Mouse (Mus musculus) left cerebral cortex, adult 11 months (tissue): ENCODE data around the gene Fhod1.
"Not testable (repeated sequence)": the region's sequence is repeated elsewhere in the genome, so short reads cannot be mapped to it uniquely, and the experiment has no call there.

Experiments
- DNase-seq: peaks from one replicate; pipeline ENCODE4 v3.0.0; 2022; ENCODE audit warnings: low spot score

Fhod1 gene

DNA sequence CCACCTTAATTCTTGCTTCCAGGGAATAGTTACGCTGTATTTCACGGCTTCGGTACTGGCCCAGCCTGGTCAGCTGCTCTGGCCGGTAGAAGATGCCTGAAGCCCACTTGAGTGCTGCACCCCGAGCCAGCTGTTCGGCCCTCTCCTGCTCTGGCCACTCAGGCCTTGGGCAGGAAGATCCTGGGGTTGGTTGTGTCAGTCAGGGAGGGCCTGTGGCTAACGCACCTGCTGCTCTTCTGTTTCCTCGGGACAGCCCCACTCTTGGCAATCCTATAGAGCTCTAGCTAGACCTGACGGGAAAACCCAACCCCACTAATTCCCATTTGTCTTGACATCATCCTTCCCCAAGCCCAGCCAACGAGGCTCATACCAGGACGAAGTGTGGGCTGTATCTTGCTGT, 52.5 kb downstream of the Fhod1 start:
- DNase-seq, result no peak

GRCm38 (mm10) chr8:105294776-105295175, 53.0 kb downstream of the Fhod1 start:
- no peak for DNase-seq

DNA sequence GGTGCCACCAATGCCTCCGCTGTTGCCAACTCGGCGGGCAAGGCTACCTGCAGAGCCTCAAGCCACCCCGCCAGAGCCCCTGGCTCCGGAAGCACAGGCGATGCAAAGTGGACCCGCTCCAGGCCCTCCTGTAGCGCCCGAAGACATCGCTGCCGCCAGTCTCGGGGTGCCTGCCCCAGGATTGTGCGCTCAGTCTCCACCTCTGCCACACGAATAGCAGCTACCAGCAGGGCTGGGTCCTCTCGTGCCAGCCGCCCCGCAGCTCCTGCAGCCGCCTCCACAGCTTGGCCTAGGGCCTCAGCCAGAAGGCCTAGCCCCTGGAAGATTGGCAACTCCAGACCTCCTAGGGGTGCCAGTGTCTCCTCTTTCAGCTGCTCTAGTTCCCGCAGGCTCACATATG, 54.3 kb downstream of the Fhod1 start:
- DNase-seq, result no peak

DNA sequence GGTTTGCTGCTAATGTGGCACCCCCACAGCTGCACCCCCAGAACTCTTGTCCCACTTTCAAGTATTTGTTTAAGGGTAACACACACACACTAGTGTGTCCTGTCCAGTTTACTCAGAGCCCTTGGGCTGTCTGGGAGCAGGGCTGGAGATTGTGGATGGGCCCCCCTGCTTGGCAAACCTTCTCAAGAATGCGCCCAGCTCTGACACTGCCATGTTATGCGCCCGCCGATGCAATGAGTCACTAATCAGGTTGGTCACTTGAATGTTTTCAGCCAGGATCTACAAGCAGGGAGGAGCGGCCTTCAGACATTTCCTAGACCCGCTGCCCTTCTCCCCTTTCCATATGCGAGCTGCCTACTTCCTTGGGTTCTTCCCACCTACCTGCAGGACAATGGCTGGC, 55.3 kb downstream of the Fhod1 start:
- no peak for DNase-seq

GRCm38 (mm10) chr8:105291802-105292201, 56.0 kb downstream of the Fhod1 start:
- not testable (repeated sequence) for DNase-seq

DNA sequence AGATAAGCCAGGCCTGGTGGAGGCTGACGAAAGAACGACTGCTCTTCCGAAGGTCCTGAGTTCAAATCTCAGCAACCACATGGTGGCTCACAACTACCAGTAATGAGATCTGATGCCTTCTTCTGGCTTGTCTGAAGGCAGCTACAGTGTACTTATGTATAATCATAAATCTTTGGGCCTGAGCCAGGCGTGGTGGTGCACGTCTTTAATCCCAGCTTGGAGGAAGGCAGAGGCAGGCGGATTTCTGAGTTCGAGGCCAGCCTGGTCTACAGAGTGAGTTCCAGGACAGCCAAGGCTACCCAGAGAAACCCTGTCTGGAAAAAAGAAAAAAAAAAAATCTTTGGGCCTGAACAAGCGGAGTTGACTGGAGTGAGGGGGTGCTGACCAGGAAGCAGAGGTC, 56.4 kb downstream of the Fhod1 start:
- not testable (repeated sequence) for DNase-seq

GRCm38 (mm10) chr8:105290554-105291314, 57.0 kb downstream of the Fhod1 start:
- DNase-seq, result no peak

DNA sequence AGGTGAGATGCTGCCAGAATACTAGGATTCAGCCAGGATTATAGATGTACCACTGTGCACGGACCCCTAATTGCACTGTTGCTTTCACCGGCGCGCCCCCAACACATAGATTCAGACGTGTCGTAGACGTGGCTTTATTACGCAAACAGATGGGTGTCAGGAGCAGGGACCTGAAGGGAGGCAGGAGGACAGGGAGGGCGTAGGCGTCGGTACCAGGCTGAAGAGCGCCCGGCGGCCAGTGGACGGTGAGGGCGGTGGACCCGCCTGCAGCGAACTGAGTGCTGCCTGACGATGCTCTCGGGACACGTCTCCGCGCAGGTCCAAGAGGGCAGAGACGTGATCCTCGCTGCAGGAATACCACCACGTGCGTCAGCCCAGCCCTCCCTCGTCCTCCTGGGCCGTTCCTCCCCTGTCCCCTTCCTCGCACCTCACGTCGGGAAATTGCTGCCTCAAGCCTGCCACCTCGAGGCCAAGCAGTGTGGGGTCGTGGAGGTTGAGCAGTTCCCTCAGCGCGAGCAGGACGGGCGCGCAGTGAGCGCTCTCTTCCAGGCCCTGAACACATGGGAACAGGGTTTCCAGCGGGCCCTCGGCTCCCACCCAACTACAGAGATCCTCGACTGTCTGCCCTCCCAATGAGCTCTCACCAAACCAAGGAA, 57.8 kb downstream of the Fhod1 start, which contains the start of gene 4931428F04Rik:
TSS of gene 4931428F04Rik (minus strand) at position 60 of the 656 bp plus-strand sequence.
- no peak for DNase-seq

DNA sequence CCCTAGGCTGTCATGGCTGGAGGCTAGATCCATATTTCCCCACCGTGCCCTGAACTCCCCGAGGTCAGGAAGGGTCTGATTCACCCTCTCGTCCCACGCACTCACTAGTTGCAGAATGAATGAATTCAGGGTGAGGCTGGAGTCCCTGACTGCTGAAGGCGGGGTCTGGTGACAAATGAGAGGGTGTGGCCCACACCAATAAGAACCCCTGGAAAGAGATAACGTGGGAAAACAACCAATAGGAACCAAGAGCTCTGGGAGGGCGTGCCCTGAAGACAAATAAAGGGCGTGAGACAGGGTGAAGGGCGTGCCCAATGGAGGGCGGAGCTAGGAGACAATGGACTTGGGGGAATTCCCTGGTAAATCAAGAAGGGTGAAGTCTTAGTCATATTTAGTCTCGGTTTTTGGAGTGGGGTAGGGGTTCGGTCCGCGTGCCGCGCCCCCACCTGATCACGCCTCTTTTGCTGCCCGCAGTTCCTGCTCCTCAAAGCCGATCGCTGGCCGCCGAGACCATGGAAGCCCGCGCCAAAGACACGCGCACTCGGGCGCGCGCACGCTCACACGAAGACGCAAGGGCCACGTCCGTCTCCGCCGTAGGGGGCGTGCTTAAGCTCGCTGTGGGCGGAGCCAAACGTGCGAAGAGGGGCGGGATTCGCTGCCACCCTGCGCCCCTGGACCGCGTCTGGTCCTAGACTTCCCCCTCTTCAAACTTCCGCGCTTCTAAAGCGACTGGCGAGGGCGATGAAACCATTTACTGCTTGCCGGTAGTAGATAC, 58.6 kb downstream of the Fhod1 start:
- DNase-seq, result peak; percentile 92

DNA sequence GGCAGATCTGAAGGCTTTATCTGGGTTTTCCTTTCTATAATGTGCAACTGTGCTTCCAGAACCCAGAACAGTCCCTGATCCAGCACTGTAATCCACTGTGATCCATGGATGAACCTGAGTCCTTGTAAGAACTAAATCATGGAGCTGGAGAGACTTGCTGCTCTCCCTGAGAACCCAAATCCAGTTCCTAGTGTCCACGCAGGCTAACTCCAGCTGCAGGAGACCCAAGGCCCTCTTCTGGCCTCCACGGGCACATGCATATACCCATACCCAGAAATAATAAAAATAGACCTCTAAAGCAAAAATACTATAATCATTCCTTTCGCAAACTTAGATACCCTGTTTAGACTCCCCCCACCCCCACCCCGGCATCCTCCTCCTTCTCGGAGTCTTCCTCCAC, 59.5 kb downstream of the Fhod1 start:
- DNase-seq, result no peak

DNA sequence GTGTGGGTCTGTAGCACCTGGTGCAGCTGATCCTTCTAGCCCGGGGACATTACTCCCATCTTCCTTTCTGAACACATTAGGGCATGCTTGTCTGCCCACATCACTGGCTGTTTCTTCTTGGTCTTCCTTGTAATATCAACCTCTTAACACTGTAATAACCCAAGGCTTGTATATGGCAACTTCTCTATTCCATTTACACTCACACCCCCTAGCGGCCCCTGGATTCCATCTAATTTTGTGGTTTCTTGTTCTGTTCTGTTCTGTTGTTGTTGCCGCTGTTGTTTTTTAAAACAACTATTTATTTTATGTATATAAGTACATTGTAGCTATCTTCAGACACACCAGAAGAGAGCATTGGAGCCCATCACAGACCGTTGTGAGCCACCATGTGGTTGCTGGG, 60.8 kb downstream of the Fhod1 start:
- DNase-seq, result no peak

GRCm38 (mm10) chr8:105285514-105285913, 62.2 kb downstream of the Fhod1 start:
- DNase-seq, result no peak

- DNase-seq, result no peak
These were observed 64.7 kb downstream of the Fhod1 start for GRCm38 (mm10) chr8:105283074-105283473.

- no peak for DNase-seq
These were observed 65.5 kb downstream of the Fhod1 start for GRCm38 (mm10) chr8:105282239-105282638.

- no peak for DNase-seq
These were observed 65.9 kb downstream of the Fhod1 start for GRCm38 (mm10) chr8:105281821-105282220.

DNA sequence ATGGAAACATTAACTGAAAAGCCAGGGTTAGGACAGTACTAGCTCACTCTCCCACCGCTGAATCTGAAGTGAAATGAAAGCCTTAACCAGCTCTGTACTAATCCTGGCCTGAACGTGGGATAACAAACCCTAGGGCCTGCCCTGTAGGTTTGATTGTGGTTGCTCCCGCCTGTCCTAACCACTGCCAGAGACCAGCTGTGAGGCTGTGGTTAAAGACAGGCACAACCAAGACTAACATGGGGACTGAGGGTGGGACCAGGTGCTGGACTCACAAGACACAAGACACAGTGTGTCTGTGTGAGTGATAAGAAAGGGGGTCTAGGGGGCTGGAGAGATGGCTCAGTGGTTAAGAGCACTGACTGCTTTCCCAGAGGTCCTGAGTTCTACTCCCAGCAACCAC, 67.2 kb downstream of the Fhod1 start:
- no peak for DNase-seq
